26 mouse cellular contexts compared by ENCODE assay signal in the genomic region with DNA sequence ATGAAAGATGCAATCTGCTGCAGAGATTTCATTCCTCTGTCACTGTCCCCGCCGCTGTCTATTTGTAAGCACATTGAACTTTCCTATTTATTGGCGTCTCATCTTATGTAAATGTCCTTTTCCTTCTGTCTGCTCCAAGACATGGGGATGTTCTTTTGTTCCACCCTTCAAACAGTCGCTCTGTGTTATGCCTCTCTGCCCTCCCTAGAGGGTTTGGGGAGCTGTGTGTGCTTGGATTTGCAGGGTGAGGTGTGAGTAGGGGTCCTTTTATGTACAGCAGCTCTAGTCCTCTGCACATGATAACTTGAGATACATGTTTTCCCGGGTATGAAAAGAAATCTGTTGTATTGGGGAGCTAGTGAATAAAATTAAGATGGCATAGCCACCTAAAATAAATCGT.
DNase-seq lines count a peak whose midpoint lies in the region; ATAC-seq and TF ChIP-seq lines count a peak whose summit lies in the region.
"Had no signal": no experiment of that assay in that cellular context is flagged by ENCODE, and none has a peak within 500 bp of the region (broad histone marks: within the 10 kb centered on the region; RNA-seq: fewer than 3 reads in every experiment).

No protein-coding gene starts in this region.

- no peaks in the 10 kb centered on the region for H3K27me3 ChIP-seq in hindbrain, embryonic 10.5 days (ENCODE audit: insufficient read depth, poor library complexity, severe bottlenecking)
- H3K27me3 ChIP-seq in hindbrain, postnatal 0 days (ENCODE audit: insufficient read depth, low read length), result no peaks in the 10 kb centered on the region
- no peaks in the 10 kb centered on the region for H3K27me3 ChIP-seq in forebrain, embryonic 14.5 days (replicated peaks; ENCODE audit: control insufficient read depth, insufficient read depth, low read length)
- H3K27me3 ChIP-seq in forebrain, postnatal 0 days (ENCODE audit: insufficient read depth, low read length), result no peaks in the 10 kb centered on the region
- H3K27me3 ChIP-seq in midbrain, embryonic 14.5 days (ENCODE audit: control insufficient read depth, insufficient read depth, low read length), result no peaks in the 10 kb centered on the region
- H3K27me3 ChIP-seq: CH12.LX; embryonic facial prominence, embryonic 12.5 days; heart, embryonic 15.5 days; neural tube, embryonic 15.5 days had no signal

- H3K36me3 ChIP-seq in hindbrain, embryonic 10.5 days, result no peaks in the 10 kb centered on the region
- H3K36me3 ChIP-seq in hindbrain, postnatal 0 days (ENCODE audit: insufficient read depth, low read length), result no peaks in the 10 kb centered on the region
- H3K36me3 ChIP-seq in forebrain, embryonic 14.5 days (ENCODE audit: control insufficient read depth, insufficient read depth, low read length), result no peaks in the 10 kb centered on the region
- H3K36me3 ChIP-seq in forebrain, postnatal 0 days (ENCODE audit: insufficient read depth), result no peaks in the 10 kb centered on the region
- H3K36me3 ChIP-seq in midbrain, embryonic 14.5 days (ENCODE audit: control insufficient read depth, insufficient read depth, low read length), result no peaks in the 10 kb centered on the region
- H3K36me3 ChIP-seq: embryonic facial prominence, embryonic 12.5 days; G1E; heart, embryonic 15.5 days; neural tube, embryonic 15.5 days had no signal

- H3K27ac ChIP-seq in hindbrain, embryonic 10.5 days, result peak overlapping the region; percentile 75
- no peak overlapping the region for H3K27ac ChIP-seq in hindbrain, postnatal 0 days
- no peak overlapping the region for H3K27ac ChIP-seq in forebrain, embryonic 14.5 days (ENCODE audit: low read depth, low read length)
- H3K27ac ChIP-seq in forebrain, postnatal 0 days (ENCODE audit: low read depth, low read length), result peak overlapping the region; percentile 62
- H3K27ac ChIP-seq in midbrain, embryonic 14.5 days (replicated peaks; ENCODE audit: low read depth, low read length), result no peak overlapping the region
- H3K27ac ChIP-seq: embryonic facial prominence, embryonic 12.5 days; heart, embryonic 15.5 days; neural tube, embryonic 15.5 days; stomach, postnatal 0 days had no signal

- intact Hi-C loops in left cerebral cortex, postnatal 14 days (cut with DNase I), result no loop called here

- H3K4me2 ChIP-seq in hindbrain, postnatal 0 days (ENCODE audit: low read depth, low read length), result no peak overlapping the region
- no peak overlapping the region for H3K4me2 ChIP-seq in forebrain, embryonic 14.5 days (ENCODE audit: low read length)
- no peak overlapping the region for H3K4me2 ChIP-seq in forebrain, postnatal 0 days (ENCODE audit: low read depth)
- H3K4me2 ChIP-seq in midbrain, embryonic 14.5 days (ENCODE audit: low read length), result no peak overlapping the region
- H3K4me2 ChIP-seq: embryonic facial prominence, embryonic 12.5 days; heart, embryonic 15.5 days; neural tube, embryonic 15.5 days had no signal

- H3K4me1 ChIP-seq in hindbrain, embryonic 10.5 days (replicated peaks), result peaks cover 14% of the 10 kb centered on the region; the same call in 1 of the 2 replicates
- H3K4me1 ChIP-seq in hindbrain, postnatal 0 days (ENCODE audit: insufficient read depth, low read length), result no peaks in the 10 kb centered on the region
- H3K4me1 ChIP-seq in forebrain, embryonic 14.5 days (ENCODE audit: control insufficient read depth, insufficient read depth, low read length), result 0 out of 2 replicates have a peak, but pooled peaks cover 4% of the 10 kb centered on the region
- no peaks in the 10 kb centered on the region for H3K4me1 ChIP-seq in forebrain, postnatal 0 days (ENCODE audit: insufficient read depth)
- H3K4me1 ChIP-seq in midbrain, embryonic 14.5 days (ENCODE audit: control insufficient read depth, insufficient read depth, low read length), result peaks cover 9% of the 10 kb centered on the region
- H3K4me1 ChIP-seq: embryonic facial prominence, embryonic 12.5 days; heart, embryonic 15.5 days had no signal

- no peak overlapping the region for H3K9ac ChIP-seq in hindbrain, postnatal 0 days (replicated peaks; ENCODE audit: low read length)
- no peak overlapping the region for H3K9ac ChIP-seq in forebrain, embryonic 14.5 days (ENCODE audit: low read length)
- no peak overlapping the region for H3K9ac ChIP-seq in forebrain, postnatal 0 days
- no peak overlapping the region for H3K9ac ChIP-seq in midbrain, embryonic 14.5 days (replicated peaks; ENCODE audit: low read length)
- H3K9ac ChIP-seq: embryonic facial prominence, embryonic 12.5 days; heart, embryonic 15.5 days; liver, postnatal 0 days; neural tube, embryonic 15.5 days had no signal

- ATAC-seq in hindbrain, postnatal 0 days, result no peak
- peak; percentile 65 for ATAC-seq in forebrain, embryonic 14.5 days
- ATAC-seq in forebrain, postnatal 0 days, result peak; percentile 64; the same call in 1 of the 2 replicates
- no peak for ATAC-seq in midbrain, embryonic 14.5 days (ENCODE audit: low FRiP score, low TSS enrichment)
- ATAC-seq: inflammation-experienced regulatory T-cells, adult 6 months; liver, postnatal 0 days; lung, postnatal 0 days; Patski had no signal

- 60% methylated on average over 6 of the region's 6 CpGs for WGBS in hindbrain, embryonic 10.5 days
- 34% methylated on average over 6 of the region's 6 CpGs for WGBS in hindbrain, postnatal 0 days
- WGBS in forebrain, embryonic 14.5 days, result 46% methylated on average over 6 of the region's 6 CpGs
- WGBS in forebrain, postnatal 0 days, result 29% methylated on average over 6 of the region's 6 CpGs
- 27% methylated on average over 6 of the region's 6 CpGs for WGBS in midbrain, embryonic 14.5 days

- no peak for DNase-seq in hindbrain, embryonic 10.5 days (ENCODE audit: low spot score)
- no peak for DNase-seq in hindbrain, postnatal 0 days (ENCODE audit: low spot score)
- peak; percentile 20 for DNase-seq in forebrain, embryonic 14.5 days (ENCODE audit: low spot score)
- DNase-seq in forebrain, postnatal 0 days, result no peak
- DNase-seq in midbrain, embryonic 14.5 days, result peak; percentile 48
- DNase-seq in left cerebral cortex, postnatal 14 days (ENCODE audit: low spot score in 2 of 2), result no peak
- DNase-seq in kidney, adult 11 months, result no peak
- DNase-seq: adrenal gland, adult 2 months; B cell, adult 2 months; gastrocnemius, postnatal 36 days; heart, postnatal 36 days; kidney, adult 8-10 months; kidney, postnatal 10 days; liver, postnatal 0 days; right cerebral cortex, postnatal 14 days; thymus, adult 2 months; thymus, postnatal 4 days had no signal

- TF ChIP-seq CTCF in hindbrain, postnatal 0 days (IDR thresholded peaks at IDR 0.05; ENCODE audit: low read depth), result no peak
- TF ChIP-seq CTCF in forebrain, postnatal 0 days (IDR thresholded peaks at IDR 0.05; ENCODE audit: low read depth), result no peak

- no peak overlapping the region for H3K4me3 ChIP-seq in hindbrain, embryonic 10.5 days
- H3K4me3 ChIP-seq in hindbrain, postnatal 0 days (ENCODE audit: low read length), result no peak overlapping the region
- H3K4me3 ChIP-seq in forebrain, embryonic 14.5 days (ENCODE audit: low read depth, low read length), result no peak overlapping the region
- H3K4me3 ChIP-seq in forebrain, postnatal 0 days (ENCODE audit: low read depth, low read length), result no peak overlapping the region
- H3K4me3 ChIP-seq in midbrain, embryonic 14.5 days (replicated peaks; ENCODE audit: low read depth, low read length), result no peak overlapping the region
- H3K4me3 ChIP-seq: embryonic facial prominence, embryonic 12.5 days; heart, embryonic 15.5 days; neural tube, embryonic 15.5 days had no signal

- no peaks in the 10 kb centered on the region for H3K9me3 ChIP-seq in hindbrain, embryonic 10.5 days
- H3K9me3 ChIP-seq in hindbrain, postnatal 0 days (ENCODE audit: low read length), result no peaks in the 10 kb centered on the region
- H3K9me3 ChIP-seq in forebrain, embryonic 14.5 days (replicated peaks; ENCODE audit: control insufficient read depth, low read length), result no peaks in the 10 kb centered on the region
- no peaks in the 10 kb centered on the region for H3K9me3 ChIP-seq in forebrain, postnatal 0 days (ENCODE audit: low read length)
- H3K9me3 ChIP-seq in midbrain, embryonic 14.5 days (ENCODE audit: control insufficient read depth, low read length), result no peaks in the 10 kb centered on the region
- H3K9me3 ChIP-seq: embryonic facial prominence, embryonic 12.5 days; heart, embryonic 15.5 days; neural tube, embryonic 15.5 days had no signal

Comparison
In these comparisons a context has a peak if more than half of its experiments do, and no peak if none do; other contexts are left out.
1. DNase-seq: peak in forebrain, embryonic 14.5 days (single experiment) and midbrain, embryonic 14.5 days (single experiment); none in hindbrain, embryonic 10.5 days (single experiment), hindbrain, postnatal 0 days (single experiment), forebrain, postnatal 0 days (single experiment), left cerebral cortex, postnatal 14 days (0 of 2) and kidney, adult 11 months (single experiment).
2. H3K27ac ChIP-seq: peak in hindbrain, embryonic 10.5 days (single experiment) and forebrain, postnatal 0 days (single experiment); none in hindbrain, postnatal 0 days (single experiment), forebrain, embryonic 14.5 days (single experiment) and midbrain, embryonic 14.5 days (single experiment).
3. ATAC-seq: peak in forebrain, embryonic 14.5 days (single experiment) and forebrain, postnatal 0 days (single experiment); none in hindbrain, postnatal 0 days (single experiment) and midbrain, embryonic 14.5 days (single experiment).